Mouse (Mus musculus) cerebellum, adult 8-10 months (tissue): ENCODE measurements around the gene Cald1.

Experiments used
- DNase-seq: peaks from one replicate; pipeline ENCODE4 v3.0.0; 2022

The Cald1 gene

GRCm38 (mm10) chr6:34598121-34599065, at the start of gene Cald1:
Gene Cald1, plus strand, starts transcription at chr6:34598500.
- DNase-seq, result no peak

- peak; percentile 55 for DNase-seq
These were observed 49.3 kb upstream of the Cald1 start for GRCm38 (mm10) chr6:34549017-34549416.

GRCm38 (mm10) chr6:34552489-34553157, 45.7 kb upstream of the Cald1 start:
- DNase-seq, result no peak

- DNase-seq, result no peak
These were observed 43.9 kb upstream of the Cald1 start for GRCm38 (mm10) chr6:34554291-34554997.

GRCm38 (mm10) chr6:34559521-34559920, 38.8 kb upstream of the Cald1 start:
- no peak for DNase-seq

GRCm38 (mm10) chr6:34565176-34565880, 33.0 kb upstream of the Cald1 start:
- DNase-seq, result peak; percentile 32

- no peak for DNase-seq
These were observed 31.0 kb upstream of the Cald1 start for GRCm38 (mm10) chr6:34567298-34567697.

GRCm38 (mm10) chr6:34579504-34580068, 18.7 kb upstream of the Cald1 start:
- DNase-seq, result no peak

GRCm38 (mm10) chr6:34583365-34583764, 14.9 kb upstream of the Cald1 start:
- DNase-seq, result no peak

GRCm38 (mm10) chr6:34588066-34588465, 10.2 kb upstream of the Cald1 start:
- no peak for DNase-seq

- DNase-seq, result no peak
These were observed 7.6 kb upstream of the Cald1 start for GRCm38 (mm10) chr6:34590716-34591115.

- DNase-seq, result peak; percentile 26
These were observed 4.9 kb upstream of the Cald1 start for GRCm38 (mm10) chr6:34593353-34593752.

- no peak for DNase-seq
These were observed 984 bp upstream of the Cald1 start for GRCm38 (mm10) chr6:34597316-34597715.

GRCm38 (mm10) chr6:34599171-34599570, 871 bp downstream of the Cald1 start:
- no peak for DNase-seq

GRCm38 (mm10) chr6:34599631-34600111, 1.4 kb downstream of the Cald1 start:
- no peak for DNase-seq

GRCm38 (mm10) chr6:34600850-34601249, 2.5 kb downstream of the Cald1 start:
- no peak for DNase-seq

GRCm38 (mm10) chr6:34602091-34602490, 3.8 kb downstream of the Cald1 start:
- DNase-seq, result no peak

GRCm38 (mm10) chr6:34606407-34606806, 8.1 kb downstream of the Cald1 start:
- no peak for DNase-seq

- no peak for DNase-seq
These were observed 10.3 kb downstream of the Cald1 start for GRCm38 (mm10) chr6:34608603-34609002.

- no peak for DNase-seq
These were observed 11.9 kb downstream of the Cald1 start for GRCm38 (mm10) chr6:34609892-34610829.

GRCm38 (mm10) chr6:34613122-34613521, 14.8 kb downstream of the Cald1 start:
- no peak for DNase-seq
